Mouse (Mus musculus): ENCODE results near the gene Wnt3. TPM values are rescaled to one million over a fixed set of nuclear protein-coding genes. Genes with fewer than 3 reads are reported as not detected.

The Wnt3 gene
- polyA plus RNA-seq, 1 experiment from 2014 or later, result 8.7 TPM

DNA sequence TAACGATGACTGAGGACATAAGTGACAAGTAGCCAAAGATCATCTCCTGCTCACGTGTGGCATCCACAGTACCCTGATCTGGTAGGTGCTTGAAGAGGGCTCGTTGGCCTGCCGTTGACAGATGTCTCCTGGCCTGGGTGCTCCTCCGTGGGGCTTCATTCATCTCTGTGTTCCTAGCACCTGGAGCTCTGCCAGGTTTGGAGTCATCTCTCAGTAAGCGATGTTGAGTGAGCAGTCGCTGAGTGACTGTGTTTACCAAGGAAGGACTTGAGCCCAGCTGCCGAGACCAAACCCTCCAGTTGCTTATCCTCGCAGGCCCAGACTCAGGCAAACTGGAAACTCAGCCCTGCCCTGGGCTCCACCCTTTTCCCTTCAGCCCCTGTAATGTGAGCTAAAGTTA, 27.2 kb downstream of the Wnt3 start:
- peaks cover 11% of the 10 kb centered on the region for H3K27me3 ChIP-seq

DNA sequence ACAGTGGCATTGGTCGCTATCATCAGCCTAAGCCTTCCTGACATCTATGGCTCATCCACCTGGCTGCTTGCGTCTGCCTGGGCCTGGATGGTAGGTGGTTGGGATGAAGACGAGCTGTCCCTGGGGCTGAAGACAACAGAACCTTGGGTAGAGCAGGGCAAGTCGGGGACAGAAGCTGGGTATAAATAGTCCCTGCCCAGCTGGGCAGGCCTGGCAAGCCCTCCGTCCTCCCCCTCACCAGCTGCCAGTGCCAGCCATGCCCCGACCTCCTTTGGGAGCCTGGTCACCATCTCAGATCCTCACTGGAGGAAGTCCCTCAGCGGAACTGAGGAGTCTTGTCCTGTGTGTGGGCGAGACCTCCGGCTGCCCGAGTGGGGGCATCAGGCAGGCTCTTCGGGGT, 30.2 kb downstream of the Wnt3 start:
- Histone ChIP-seq H3K36me3 (no peaks in the 10 kb centered on the region), H3K4me3 (no peak overlapping the region), H3K4me2 (replicated peaks) (no peak overlapping the region), H3K4me1 (peaks cover 21% of the 10 kb centered on the region), H3K9me3 (replicated peaks) (0 out of 2 replicates have a peak, but pooled peaks cover 6% of the 10 kb centered on the region), H3K27me3 (peaks cover 29% of the 10 kb centered on the region), H3K27ac (no peak overlapping the region), H3K9ac (no peak overlapping the region)
- WGBS, result 83% methylated on average over 11 of the region's 11 CpGs
- no peak for ATAC-seq (ENCODE audit: low FRiP score)

More for the DNA sequence above, 27.2 kb downstream of the Wnt3 start:
- no peak overlapping the region for H3K9ac ChIP-seq
- ATAC-seq (ENCODE audit: low FRiP score), result no peak
- no peak overlapping the region for H3K27ac ChIP-seq
- H3K36me3 ChIP-seq, result no peaks in the 10 kb centered on the region
- WGBS, result 74% methylated on average over 9 of the region's 9 CpGs
- no peak overlapping the region for H3K4me3 ChIP-seq
- H3K4me2 ChIP-seq (replicated peaks), result no peak overlapping the region
- H3K9me3 ChIP-seq (replicated peaks), result 0 out of 2 replicates have a peak, but pooled peaks cover 6% of the 10 kb centered on the region
- no peaks in the 10 kb centered on the region for H3K4me1 ChIP-seq

DNA sequence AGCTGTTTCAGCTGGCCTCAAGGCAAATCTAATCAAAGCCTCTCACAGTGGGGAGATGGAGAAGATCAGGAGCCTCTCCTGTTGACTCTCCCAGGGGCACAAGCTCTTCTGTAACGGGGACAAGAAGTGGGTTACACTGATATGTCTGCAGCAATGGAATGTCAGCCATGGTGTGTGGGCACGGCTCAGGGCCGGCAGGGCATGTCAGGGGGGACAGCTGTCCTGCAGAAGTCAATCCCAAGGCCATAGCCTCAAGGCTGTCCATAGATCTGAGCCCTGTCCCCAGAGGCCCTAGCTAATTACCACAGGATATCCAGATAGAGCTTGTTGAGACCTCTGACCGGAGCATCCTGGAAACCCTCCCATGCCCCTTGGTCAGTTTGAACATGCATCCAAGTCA, 30.9 kb downstream of the Wnt3 start:
- WGBS, result 63% methylated on average over 4 of the region's 4 CpGs
- no peak overlapping the region for H3K4me3 ChIP-seq
- 0 out of 2 replicates have a peak, but pooled peaks cover 6% of the 10 kb centered on the region for H3K9me3 ChIP-seq (replicated peaks)
- H3K4me2 ChIP-seq (replicated peaks), result no peak overlapping the region
- H3K27ac ChIP-seq, result no peak overlapping the region
- H3K27me3 ChIP-seq, result peaks cover 34% of the 10 kb centered on the region
- H3K9ac ChIP-seq, result no peak overlapping the region
- H3K36me3 ChIP-seq, result no peaks in the 10 kb centered on the region
- peaks cover 28% of the 10 kb centered on the region for H3K4me1 ChIP-seq
- ATAC-seq (ENCODE audit: low FRiP score), result no peak

DNA sequence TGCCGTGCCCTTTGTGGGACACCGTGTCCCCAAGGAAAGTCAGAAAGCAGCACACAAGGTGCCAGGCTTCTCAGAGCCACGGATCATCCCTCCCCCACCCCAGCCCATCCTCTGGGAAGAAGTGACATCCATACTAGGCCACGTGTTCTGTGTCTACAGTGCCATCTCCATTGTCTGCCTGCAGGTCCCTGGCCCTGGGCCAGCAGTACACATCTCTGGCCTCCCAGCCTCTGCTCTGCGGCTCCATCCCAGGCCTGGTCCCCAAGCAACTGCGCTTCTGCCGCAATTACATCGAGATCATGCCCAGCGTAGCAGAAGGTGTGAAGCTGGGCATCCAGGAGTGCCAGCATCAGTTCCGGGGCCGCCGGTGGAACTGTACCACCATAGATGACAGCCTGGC, 34.0 kb downstream of the Wnt3 start:
- H3K4me3 ChIP-seq, result no peak overlapping the region
- 0 out of 2 replicates have a peak, but pooled peaks cover 6% of the 10 kb centered on the region for H3K9me3 ChIP-seq (replicated peaks)
- peaks cover 41% of the 10 kb centered on the region for H3K4me1 ChIP-seq
- peaks cover 60% of the 10 kb centered on the region for H3K27me3 ChIP-seq
- no peak overlapping the region for H3K9ac ChIP-seq
- H3K27ac ChIP-seq, result peak overlapping the region; percentile 68
- WGBS, result 38% methylated on average over 12 of the region's 12 CpGs
- peak; percentile 54 for ATAC-seq (ENCODE audit: low FRiP score)
- no peaks in the 10 kb centered on the region for H3K36me3 ChIP-seq
- H3K4me2 ChIP-seq (replicated peaks), result peak overlapping the region; percentile 96

DNA sequence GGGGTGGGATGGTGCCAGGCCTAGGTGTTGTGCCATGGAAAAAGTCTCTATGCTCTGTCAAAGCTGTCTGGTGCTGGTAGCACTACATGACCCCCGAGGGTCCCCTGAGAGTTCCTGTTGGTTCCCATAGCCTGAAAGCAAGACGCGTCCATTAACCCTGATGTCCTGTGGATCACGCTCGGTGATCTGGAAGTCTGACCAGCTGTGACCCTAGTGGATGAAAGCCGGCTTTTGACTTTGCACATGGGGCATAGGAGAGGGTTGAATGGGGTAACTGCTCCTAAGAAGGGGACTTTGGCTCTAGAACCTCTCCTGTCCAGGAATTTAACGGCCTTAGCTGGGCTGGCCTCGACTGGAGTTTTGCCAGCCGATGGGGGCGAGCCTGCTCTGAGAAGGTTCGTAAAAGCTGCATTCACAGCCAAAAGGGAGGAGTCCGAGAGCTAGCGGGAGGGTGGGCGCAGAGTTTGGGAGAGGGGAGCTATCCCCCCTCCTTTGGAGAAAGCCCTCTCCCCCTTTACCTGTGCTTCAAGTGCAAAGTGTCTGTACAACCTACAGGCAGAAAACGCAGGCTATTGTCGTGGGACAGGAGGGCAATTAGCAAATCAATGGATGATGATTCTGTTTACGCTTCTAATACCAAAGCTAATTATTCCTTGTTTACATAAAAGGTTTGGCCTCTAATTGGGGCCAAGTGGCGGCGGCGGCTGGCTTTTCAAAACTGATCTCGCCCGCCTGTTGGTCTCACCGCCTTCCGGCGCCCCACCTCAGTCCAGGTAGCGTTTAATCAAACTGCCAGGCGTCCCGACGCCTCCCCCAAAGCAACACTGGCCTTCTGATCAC, 35.0 kb downstream of the Wnt3 start:
- H3K4me2 ChIP-seq (replicated peaks), result peak overlapping the region; percentile 96
- ATAC-seq (ENCODE audit: low FRiP score), result no peak
- peak overlapping the region; percentile 80 for H3K9ac ChIP-seq
- H3K9me3 ChIP-seq (replicated peaks), result 0 out of 2 replicates have a peak, but pooled peaks cover 6% of the 10 kb centered on the region
- H3K4me1 ChIP-seq, result peaks cover 41% of the 10 kb centered on the region
- peaks cover 69% of the 10 kb centered on the region for H3K27me3 ChIP-seq
- peak overlapping the region; percentile 55 for H3K4me3 ChIP-seq
- peak overlapping the region; percentile 80 for H3K27ac ChIP-seq
- no peaks in the 10 kb centered on the region for H3K36me3 ChIP-seq
- 2% methylated on average over 29 of the region's 29 CpGs for WGBS

DNA sequence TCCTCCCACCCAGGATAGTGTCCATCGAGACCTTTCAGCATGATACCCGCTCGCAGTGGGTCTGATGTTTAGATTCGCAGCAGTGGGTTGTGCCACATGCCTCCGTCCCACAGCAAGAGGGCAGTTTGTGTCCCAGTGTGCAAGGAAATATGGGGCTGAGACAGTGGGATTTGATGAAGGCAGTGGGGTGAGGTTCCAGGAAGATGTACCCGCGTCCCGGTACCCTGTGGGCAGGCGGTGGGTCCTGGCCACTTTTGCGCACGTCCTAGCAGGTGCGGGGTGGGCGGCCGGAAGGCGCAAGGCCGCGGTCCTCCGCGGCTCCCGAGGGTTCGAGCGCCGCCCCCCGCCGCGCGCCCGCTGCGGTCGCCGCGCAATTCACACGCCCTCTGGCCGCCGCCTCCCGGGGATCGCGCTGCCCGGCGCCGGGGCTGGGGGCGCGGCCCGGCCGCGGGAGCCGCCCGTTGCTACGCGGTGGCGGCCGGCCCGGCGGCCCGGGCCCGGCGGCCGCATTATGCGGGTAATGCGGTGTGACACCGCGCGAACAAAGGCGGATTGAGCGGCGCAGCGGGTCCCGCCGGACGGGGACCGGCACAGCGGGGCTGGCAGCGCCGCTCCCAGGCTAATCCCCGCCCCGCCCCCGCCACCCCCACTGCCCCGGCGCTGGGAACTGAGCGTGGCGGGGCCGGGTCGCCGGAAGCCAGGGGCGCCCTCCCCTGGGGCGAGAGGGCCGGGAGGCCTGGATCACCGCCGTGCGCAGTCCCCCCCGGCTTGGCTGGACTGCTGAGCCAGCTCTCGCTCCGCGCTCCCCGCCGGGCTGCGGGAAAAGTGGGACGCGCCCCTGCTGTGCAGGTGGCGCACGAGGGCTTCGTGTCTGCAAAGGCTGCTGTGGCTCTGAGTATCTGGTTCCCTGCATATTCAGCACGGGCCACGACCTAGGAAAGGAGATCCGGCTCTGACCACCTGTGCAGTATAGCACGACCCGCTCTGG, 36.0 kb downstream of the Wnt3 start:
- Histone ChIP-seq H3K9ac (peak overlapping the region; percentile 80), H3K27me3 (peaks cover 70% of the 10 kb centered on the region), H3K9me3 (replicated peaks) (0 out of 2 replicates have a peak, but pooled peaks cover 6% of the 10 kb centered on the region), H3K4me1 (peaks cover 43% of the 10 kb centered on the region), H3K4me3 (peak overlapping the region; percentile 55), H3K27ac (peak overlapping the region; percentile 80), H3K36me3 (no peaks in the 10 kb centered on the region), H3K4me2 (replicated peaks) (peak overlapping the region; percentile 96)
- ATAC-seq (ENCODE audit: low FRiP score), result peak; percentile 52
- WGBS, result under 1% methylated on average over 86 of the region's 107 CpGs

DNA sequence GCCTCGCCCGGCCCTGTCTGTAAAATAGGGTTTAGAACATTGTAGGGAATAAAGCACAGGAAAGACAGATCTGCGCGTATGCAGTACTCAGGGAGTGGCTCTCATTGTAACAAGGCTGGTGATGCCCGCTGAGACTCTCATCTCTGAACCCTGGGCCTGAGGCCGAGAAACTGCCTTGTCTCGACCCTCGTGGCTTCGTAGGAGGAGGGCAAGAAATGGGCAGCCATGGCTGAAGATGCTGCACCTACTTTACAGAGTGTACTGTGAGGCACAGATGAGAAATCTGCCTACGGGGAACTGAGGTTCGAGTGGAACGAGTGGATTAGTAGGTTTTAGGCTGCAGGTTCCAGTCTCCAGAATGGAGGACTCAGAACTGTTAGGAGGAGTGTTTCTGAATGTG, 36.7 kb downstream of the Wnt3 start:
- H3K4me1 ChIP-seq, result peaks cover 48% of the 10 kb centered on the region

DNA sequence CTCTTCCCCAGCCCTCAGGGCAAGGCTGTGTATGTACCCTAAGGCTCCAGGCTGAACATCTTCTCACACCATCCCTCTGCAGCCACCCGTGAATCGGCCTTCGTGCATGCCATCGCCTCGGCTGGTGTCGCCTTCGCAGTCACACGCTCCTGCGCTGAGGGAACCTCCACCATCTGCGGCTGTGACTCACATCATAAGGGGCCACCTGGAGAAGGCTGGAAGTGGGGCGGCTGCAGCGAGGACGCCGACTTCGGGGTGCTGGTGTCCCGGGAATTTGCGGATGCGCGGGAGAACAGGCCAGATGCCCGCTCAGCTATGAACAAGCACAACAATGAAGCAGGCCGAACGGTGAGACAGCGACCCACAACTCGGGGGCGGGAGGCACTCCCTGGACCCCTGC, 37.3 kb downstream of the Wnt3 start:
- Histone ChIP-seq H3K27me3 (peaks cover 75% of the 10 kb centered on the region), H3K36me3 (no peaks in the 10 kb centered on the region), H3K4me1 (peaks cover 54% of the 10 kb centered on the region), H3K4me3 (no peak overlapping the region), H3K4me2 (replicated peaks) (no peak overlapping the region), H3K27ac (no peak overlapping the region), H3K9me3 (replicated peaks) (no peaks in the 10 kb centered on the region), H3K9ac (no peak overlapping the region)
- 47% methylated on average over 25 of the region's 25 CpGs for WGBS
- ATAC-seq (ENCODE audit: low FRiP score), result no peak

More for the DNA sequence above, 36.7 kb downstream of the Wnt3 start:
- ATAC-seq (ENCODE audit: low FRiP score), result peak; percentile 1; the same call in 1 of the 2 replicates
- H3K9ac ChIP-seq, result peak overlapping the region; percentile 80
- H3K27me3 ChIP-seq, result peaks cover 73% of the 10 kb centered on the region
- H3K9me3 ChIP-seq (replicated peaks), result no peaks in the 10 kb centered on the region
- H3K36me3 ChIP-seq, result no peaks in the 10 kb centered on the region
- H3K27ac ChIP-seq, result peak overlapping the region; percentile 80
- peak overlapping the region; percentile 55 for H3K4me3 ChIP-seq
- 13% methylated on average over 12 of the region's 12 CpGs for WGBS
- peak overlapping the region; percentile 96 for H3K4me2 ChIP-seq (replicated peaks)

DNA sequence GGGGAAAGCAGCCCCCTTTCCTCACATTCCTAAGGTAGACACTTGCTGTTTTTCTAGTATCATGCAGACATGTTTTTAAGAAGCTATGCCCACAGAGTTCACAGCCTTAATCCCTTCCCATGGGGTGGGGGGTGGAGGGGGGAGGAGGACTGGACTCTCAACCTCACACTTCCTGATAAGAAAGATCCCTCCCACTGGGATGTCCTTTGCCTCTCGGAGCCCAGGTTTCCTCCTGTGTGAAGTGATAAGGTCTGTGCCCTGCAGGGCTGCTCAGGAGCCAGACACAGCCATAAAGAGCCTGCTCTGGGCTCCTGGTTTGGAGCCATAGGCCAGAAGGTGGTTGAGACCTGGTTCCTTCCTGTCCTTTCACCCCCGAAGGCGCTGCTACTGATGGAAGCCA, 40.9 kb downstream of the Wnt3 start:
- Histone ChIP-seq H3K9ac (no peak overlapping the region), H3K4me1 (peaks cover 26% of the 10 kb centered on the region), H3K4me3 (no peak overlapping the region), H3K4me2 (replicated peaks) (no peak overlapping the region), H3K9me3 (replicated peaks) (no peaks in the 10 kb centered on the region), H3K27ac (no peak overlapping the region), H3K36me3 (peaks cover 7% of the 10 kb centered on the region; the same call in 1 of the 2 replicates), H3K27me3 (peaks cover 44% of the 10 kb centered on the region)
- no peak for ATAC-seq (ENCODE audit: low FRiP score)
- 33% methylated on average over 3 of the region's 3 CpGs for WGBS

DNA sequence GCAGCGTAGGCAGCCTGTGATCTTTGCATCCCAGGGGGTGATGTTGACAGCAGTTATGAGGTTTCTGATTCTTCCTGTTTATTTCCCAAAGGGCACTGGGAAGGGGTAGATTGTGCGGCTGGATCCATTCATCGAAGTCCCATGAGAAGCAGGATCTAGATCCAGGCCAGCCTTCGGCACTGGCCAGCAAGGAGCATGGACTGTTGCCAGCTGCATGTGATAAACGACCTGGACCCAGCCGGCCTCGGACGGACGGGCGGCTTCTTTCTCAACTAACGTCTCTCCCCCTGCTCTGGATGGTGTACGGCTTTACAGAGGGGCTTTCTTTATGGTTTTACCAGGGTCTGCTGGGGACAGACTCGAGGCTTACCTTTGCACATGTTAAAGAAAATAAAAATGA, 42.0 kb downstream of the Wnt3 start:
- no peak overlapping the region for H3K4me3 ChIP-seq
- ATAC-seq (ENCODE audit: low FRiP score), result no peak
- peaks cover 9% of the 10 kb centered on the region for H3K36me3 ChIP-seq

DNA sequence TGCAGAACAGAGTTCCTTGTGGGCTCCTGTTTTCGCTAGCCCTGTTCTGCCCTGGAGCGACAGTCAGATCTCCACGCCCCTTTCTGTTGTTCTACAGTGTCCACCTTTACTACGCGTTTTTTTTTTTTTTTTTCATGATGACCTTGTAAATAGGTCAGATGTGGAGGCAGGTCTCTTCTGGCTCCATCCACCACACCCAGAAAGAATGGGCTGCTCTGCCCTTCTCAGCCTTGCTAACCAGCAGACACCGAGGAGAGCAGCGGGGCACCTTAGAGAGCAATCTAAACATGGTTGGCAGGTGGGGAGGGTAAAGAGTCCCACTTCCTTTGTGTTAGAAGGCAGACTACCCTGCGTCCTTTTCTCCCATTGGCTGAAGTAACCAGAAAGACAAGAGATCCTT, 42.8 kb downstream of the Wnt3 start:
- Histone ChIP-seq H3K4me2 (replicated peaks) (no peak overlapping the region), H3K4me1 (peaks cover 13% of the 10 kb centered on the region), H3K4me3 (no peak overlapping the region), H3K9me3 (replicated peaks) (no peaks in the 10 kb centered on the region), H3K27ac (no peak overlapping the region), H3K9ac (no peak overlapping the region), H3K36me3 (peaks cover 12% of the 10 kb centered on the region), H3K27me3 (peaks cover 28% of the 10 kb centered on the region)
- WGBS, result 87% methylated on average over 8 of the region's 8 CpGs
- ATAC-seq (ENCODE audit: low FRiP score), result no peak

More for the DNA sequence above, 42.0 kb downstream of the Wnt3 start:
- WGBS, result 44% methylated on average over 13 of the region's 13 CpGs
- peaks cover 34% of the 10 kb centered on the region for H3K27me3 ChIP-seq
- no peak overlapping the region for H3K9ac ChIP-seq
- H3K4me2 ChIP-seq (replicated peaks), result no peak overlapping the region
- no peak overlapping the region for H3K27ac ChIP-seq
- H3K9me3 ChIP-seq (replicated peaks), result no peaks in the 10 kb centered on the region
- H3K4me1 ChIP-seq, result peaks cover 16% of the 10 kb centered on the region

DNA sequence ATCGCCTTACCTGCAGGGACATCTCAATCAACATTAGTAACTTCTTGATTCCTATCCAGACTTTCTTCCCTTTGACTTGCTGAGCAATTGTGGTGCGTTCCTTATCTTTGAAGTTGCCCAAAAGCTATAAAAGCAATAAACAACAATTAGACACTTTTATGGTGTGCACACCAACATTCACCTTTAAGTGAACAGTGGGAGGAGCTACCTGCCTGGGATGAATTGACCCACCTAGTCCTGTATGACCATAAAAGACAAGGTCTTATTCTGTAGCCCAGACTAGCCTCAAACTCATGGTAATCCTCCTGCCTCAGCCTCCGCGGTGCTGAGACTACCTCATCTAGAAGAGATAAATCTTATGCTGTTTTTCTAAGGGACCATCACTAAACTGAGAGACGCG, 53.3 kb downstream of the Wnt3 start:
- Histone ChIP-seq H3K4me2 (replicated peaks) (no peak overlapping the region), H3K9me3 (replicated peaks) (no peaks in the 10 kb centered on the region), H3K9ac (no peak overlapping the region), H3K4me1 (no peaks in the 10 kb centered on the region), H3K27ac (no peak overlapping the region), H3K4me3 (no peak overlapping the region), H3K36me3 (peaks cover 39% of the 10 kb centered on the region), H3K27me3 (no peaks in the 10 kb centered on the region)
- no peak for ATAC-seq (ENCODE audit: low FRiP score)
- WGBS, result 95% methylated on average over 6 of the region's 6 CpGs

All from hindbrain, embryonic 12.5 days (tissue).